Mouse (Mus musculus): ENCODE results near the gene Zfp266.

Gene Zfp266

GRCm38 (mm10) chr9:20521306-20521957 lies at the start of gene Zfp266:
Zfp266 (minus strand) TSS chr9:20521417.
- TF ChIP-seq GATA4 (IDR thresholded peaks at IDR 0.05; ENCODE audit: insufficient replicate concordance, low read length) = no peak

- no peak for TF ChIP-seq GATA4 (IDR thresholded peaks at IDR 0.05; ENCODE audit: insufficient replicate concordance, low read length)
Observed at GRCm38 (mm10) chr9:20562177-20562576, 41.0 kb upstream of the Zfp266 start.

DNA sequence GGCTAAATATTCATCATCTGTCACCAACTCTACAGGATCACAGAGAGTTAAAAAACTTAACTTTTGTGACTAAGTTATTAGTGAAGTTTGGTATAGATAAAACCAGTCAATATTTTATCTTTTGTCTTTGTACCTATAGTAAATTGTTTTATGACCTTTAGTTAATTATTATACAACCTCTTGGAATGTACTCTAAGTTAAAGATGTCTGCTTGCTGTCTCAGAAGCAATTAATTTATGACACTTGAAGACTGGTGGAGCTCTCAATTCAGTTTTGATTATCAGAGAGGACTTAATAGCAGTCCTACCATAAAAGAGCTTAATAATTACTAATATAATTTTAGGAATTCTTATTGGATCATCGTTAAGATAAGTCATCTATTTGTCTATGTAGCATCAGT lies 31.5 kb upstream of the Zfp266 start:
- no peak for TF ChIP-seq GATA4 (IDR thresholded peaks at IDR 0.05; ENCODE audit: insufficient replicate concordance, low read length)

- no peak for TF ChIP-seq GATA4 (IDR thresholded peaks at IDR 0.05; ENCODE audit: insufficient replicate concordance, low read length)
Observed at GRCm38 (mm10) chr9:20551781-20552275, 30.6 kb upstream of the Zfp266 start.

DNA sequence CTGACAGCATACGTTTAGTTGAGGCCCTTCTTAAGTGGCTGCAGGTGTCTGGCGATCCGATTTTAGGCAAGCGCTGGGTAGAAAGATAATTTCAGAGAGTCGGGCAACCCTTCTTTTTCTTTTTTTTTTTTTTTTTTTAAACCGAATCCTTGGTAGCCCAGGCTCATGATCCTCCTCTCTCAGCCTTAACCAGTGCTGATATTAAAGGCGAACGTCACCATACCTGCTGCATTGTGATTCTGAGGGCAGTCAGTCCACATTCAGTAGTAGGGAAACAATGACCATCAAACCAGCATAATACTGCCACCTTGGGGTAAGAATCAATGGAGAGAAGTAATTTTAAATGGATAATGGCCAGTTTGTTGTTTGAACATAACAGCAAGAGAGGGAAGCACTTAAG lies 23.9 kb upstream of the Zfp266 start:
- TF ChIP-seq GATA4 (IDR thresholded peaks at IDR 0.05; ENCODE audit: insufficient replicate concordance, low read length) = no peak

GRCm38 (mm10) chr9:20544070-20544821 lies 23.0 kb upstream of the Zfp266 start:
- TF ChIP-seq GATA4 (IDR thresholded peaks at IDR 0.05; ENCODE audit: insufficient replicate concordance, low read length) = no peak

DNA sequence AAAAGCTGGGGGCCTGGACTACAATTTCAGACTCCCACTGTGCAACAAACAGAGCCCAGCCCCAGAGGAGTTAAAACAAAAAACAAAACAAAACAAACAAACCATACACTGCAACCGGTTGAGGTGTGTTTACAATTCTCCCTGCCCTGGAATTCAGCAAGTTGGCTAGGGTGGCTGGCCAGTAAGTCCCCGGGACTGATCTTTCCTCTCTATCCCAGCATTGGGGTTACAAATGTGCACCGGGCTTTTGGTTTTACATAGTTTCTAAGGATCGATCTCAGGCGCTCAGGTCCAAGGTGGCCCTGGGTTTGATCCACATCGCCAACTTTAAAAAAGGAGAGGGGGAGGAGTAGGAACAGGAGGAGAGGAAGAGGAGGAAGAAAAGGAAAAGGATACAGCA lies 22.3 kb upstream of the Zfp266 start:
- TF ChIP-seq GATA4 (IDR thresholded peaks at IDR 0.05; ENCODE audit: insufficient replicate concordance, low read length) = no peak

GRCm38 (mm10) chr9:20536598-20536997 lies 15.4 kb upstream of the Zfp266 start:
- no peak for TF ChIP-seq GATA4 (IDR thresholded peaks at IDR 0.05; ENCODE audit: insufficient replicate concordance, low read length)

DNA sequence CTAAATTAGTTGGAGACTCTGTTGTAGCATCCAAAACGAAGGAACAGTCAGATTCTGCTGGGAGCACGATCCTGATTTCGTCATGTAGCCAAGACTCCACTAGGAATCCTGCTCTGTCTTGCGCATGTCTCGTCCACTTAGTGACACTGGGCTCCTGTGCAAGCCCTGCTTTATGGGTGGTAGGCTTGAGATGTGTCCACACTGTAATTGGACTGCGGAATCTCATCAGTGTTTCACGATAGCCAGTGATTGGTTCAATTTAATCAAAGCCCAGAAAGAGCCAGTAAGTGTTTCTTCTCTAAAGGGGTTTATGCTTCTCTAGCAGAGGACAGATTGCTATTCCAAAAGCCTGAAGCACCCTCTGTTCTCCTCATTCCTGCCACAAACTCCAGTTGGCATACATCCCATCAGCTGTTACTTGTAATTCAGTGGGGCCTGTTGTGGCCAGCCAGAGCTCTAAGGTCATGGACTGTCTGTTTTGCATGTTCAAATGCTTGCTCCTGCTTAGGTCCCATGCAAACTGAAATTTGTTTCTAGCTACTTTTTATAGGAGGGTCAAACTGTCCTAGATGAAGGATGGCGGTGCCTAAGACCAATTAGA lies 13.2 kb upstream of the Zfp266 start:
- no peak for TF ChIP-seq GATA4 (IDR thresholded peaks at IDR 0.05; ENCODE audit: insufficient replicate concordance, low read length)

DNA sequence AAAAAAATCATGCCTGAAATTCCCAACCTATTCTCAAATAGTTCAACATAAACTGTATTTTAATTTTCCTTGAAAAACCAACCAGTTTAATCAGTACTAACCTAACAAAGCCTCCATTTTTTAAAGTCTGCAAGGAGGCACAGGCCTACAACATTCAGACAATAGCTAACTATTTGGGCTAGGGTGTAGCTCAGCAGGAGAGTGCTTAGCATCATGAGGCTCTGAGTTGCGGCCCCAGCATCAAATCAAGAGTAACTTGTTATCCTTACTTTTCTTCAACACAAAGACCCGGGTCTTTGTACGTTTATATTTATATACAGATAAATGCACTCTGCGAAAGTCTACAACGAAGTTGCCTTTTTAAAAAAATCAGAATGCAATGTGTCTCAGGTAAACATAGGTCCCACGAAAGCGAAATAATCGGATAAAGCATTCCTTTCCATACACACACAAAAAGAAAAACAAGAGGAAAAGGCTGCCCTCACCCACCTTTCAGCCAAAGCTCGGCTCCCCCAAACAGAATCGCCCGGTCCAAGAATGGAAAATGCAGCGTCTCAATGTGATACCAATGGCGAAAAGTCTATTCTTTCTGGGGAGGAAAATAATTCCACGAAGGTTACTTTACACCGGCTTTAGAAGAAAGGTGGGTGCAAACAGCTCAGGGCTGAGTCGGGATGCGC lies 546 bp downstream of the Zfp266 start:
- TF ChIP-seq GATA4 (IDR thresholded peaks at IDR 0.05; ENCODE audit: insufficient replicate concordance, low read length) = no peak

GRCm38 (mm10) chr9:20519949-20520348 lies 1.3 kb downstream of the Zfp266 start:
- no peak for TF ChIP-seq GATA4 (IDR thresholded peaks at IDR 0.05; ENCODE audit: insufficient replicate concordance, low read length)

GRCm38 (mm10) chr9:20518708-20519107 lies 2.5 kb downstream of the Zfp266 start:
- TF ChIP-seq GATA4 (IDR thresholded peaks at IDR 0.05; ENCODE audit: insufficient replicate concordance, low read length) = no peak

DNA sequence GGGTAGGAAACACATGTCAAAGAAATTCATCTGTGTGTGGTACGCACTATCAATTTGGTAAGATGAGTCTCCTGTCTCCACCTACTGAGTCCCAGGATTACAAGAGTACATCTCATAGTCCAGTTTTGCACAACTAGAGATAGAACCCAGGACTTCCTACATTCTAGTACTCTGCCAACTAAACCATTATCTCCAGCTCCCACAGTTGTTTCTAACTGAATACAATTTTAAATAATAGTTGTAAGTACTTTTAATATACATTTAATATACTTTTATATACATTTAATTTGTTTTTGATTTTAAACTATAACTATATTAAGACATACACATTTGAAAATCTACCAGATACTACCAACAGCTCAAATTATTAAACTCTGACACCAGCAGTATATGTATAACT lies 3.5 kb downstream of the Zfp266 start:
- TF ChIP-seq GATA4 (IDR thresholded peaks at IDR 0.05; ENCODE audit: insufficient replicate concordance, low read length) = no peak

- TF ChIP-seq GATA4 (IDR thresholded peaks at IDR 0.05; ENCODE audit: insufficient replicate concordance, low read length) = no peak
Observed at GRCm38 (mm10) chr9:20514016-20514415, 7.2 kb downstream of the Zfp266 start.

DNA sequence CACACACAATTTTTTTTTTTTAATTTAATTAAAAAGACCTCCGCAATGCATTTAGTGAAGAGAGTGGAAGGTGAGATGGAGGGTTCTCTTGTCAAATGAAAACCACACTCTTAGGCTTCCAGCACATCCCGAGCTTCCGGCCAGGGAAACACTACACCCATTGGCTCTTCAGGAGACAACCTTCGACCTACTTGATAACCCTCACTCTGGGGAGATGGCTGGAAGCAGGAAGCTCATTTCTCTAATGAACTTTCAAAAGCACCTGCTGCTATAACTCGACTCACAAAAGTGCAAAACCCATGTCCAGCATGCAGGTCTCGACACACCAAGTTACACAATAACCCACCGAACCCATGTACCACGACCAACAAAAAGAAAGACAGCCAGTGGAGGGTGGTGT lies 8.5 kb downstream of the Zfp266 start:
- TF ChIP-seq GATA4 (IDR thresholded peaks at IDR 0.05; ENCODE audit: insufficient replicate concordance, low read length) = no peak
